Mouse (Mus musculus) heart, embryonic 13.5 days (tissue): ENCODE results near the gene Timp2. TPM values are rescaled to one million over a fixed set of nuclear protein-coding genes. Genes with fewer than 3 reads are reported as not detected.
"Not testable (repeated sequence)": the region's sequence is repeated elsewhere in the genome, so short reads cannot be mapped to it uniquely, and the experiment has no call there.

Experiments
- ATAC-seq: fragments of 200-750 bp; cut with Nextera tagmentation; 2 replicates; pipeline ENCODE4 v1.8.0; 2017; ENCODE audit warnings: moderate TSS enrichment; ENCODE audit not compliant: insufficient number of reproducible peaks, low FRiP score, low TSS enrichment; ENCODE audit errors: extremely low read depth
- H3K27ac ChIP-seq: fragments of 300-500 bp; sonication (generic); replicated peaks from 2 replicates; pipeline ENCODE4 v1.5.1; 2015; ENCODE audit warnings: moderate library complexity, mild to moderate bottlenecking, inconsistent platforms
- H3K27me3 ChIP-seq: fragments of 300-500 bp; sonication (generic); replicated peaks from 2 replicates; pipeline ENCODE4 v1.6.1; 2015; ENCODE audit warnings: mild to moderate bottlenecking, inconsistent platforms
- H3K36me3 ChIP-seq: fragments of 300-500 bp; sonication (generic); 2 replicates; pipeline ENCODE4 v1.6.1; 2015; ENCODE audit warnings: mild to moderate bottlenecking, inconsistent platforms
- H3K4me1 ChIP-seq: fragments of 300-500 bp; sonication (generic); 2 replicates; pipeline ENCODE4 v1.6.1; 2015; ENCODE audit warnings: inconsistent platforms
- H3K4me2 ChIP-seq: fragments of 300-500 bp; sonication (generic); 2 replicates; pipeline ENCODE4 v1.6.1; 2015; ENCODE audit warnings: inconsistent platforms, mild to moderate bottlenecking, moderate library complexity
- H3K4me3 ChIP-seq: fragments of 300-500 bp; sonication (generic); 2 replicates; pipeline ENCODE4 v1.5.1; 2015; ENCODE audit warnings: moderate library complexity, mild to moderate bottlenecking, inconsistent platforms
- H3K9ac ChIP-seq: fragments of 300-500 bp; sonication (generic); 2 replicates; pipeline ENCODE4 v1.6.1; 2015; ENCODE audit warnings: inconsistent platforms, mild to moderate bottlenecking, moderate library complexity
- H3K9me3 ChIP-seq: fragments of 300-500 bp; sonication (generic); 2 replicates; pipeline ENCODE4 v1.6.1; 2016; ENCODE audit warnings: inconsistent platforms
- WGBS: fragments of 180-500 bp; shearing (Covaris S2); methylation state at CpG from one replicate; pipeline ENCODE4 v1.1.7; 2015; ENCODE audit warnings: mixed read lengths; 5-methylcytosine and 5-hydroxymethylcytosine counted together
- polyA plus RNA-seq: library from polyadenylated mRNA; unstranded; fragments of >200 nt; fragmentation: Nextera tagmentation; extraction: Ambion mirVana; gene quantifications from 2 replicates; pipeline ENCODE4 v1.2.1, GENCODE M21; 2015

Timp2 gene
- polyA plus RNA-seq, 1 experiment from 2014 or later: 63.6 TPM

DNA sequence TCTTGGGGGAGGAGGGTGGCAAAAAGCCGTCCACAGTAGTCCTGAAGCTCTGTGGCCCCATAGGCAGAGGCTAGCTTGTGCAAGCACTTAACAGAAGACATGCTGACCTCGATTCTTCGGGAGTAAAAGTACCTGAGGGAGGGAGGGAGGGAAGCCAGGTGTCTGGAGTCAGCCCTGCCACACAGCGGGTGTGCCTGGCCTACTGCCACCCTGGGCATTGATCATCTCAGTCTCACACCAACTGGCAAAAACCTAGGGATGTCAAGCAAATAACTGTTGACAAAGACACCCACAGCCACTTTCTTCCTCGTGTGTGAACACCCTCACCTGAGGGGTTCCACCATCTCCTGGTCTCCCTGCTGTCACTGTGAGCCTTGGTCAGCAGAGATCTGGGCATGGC lies 38.5 kb upstream of the Timp2 start:
- Histone ChIP-seq H3K27me3 (no peaks in the 10 kb centered on the region), H3K4me3 (no peak overlapping the region), H3K9ac (no peak overlapping the region), H3K4me2 (no peak overlapping the region), H3K27ac (no peak overlapping the region), H3K9me3 (no peaks in the 10 kb centered on the region), H3K4me1 (no peaks in the 10 kb centered on the region), H3K36me3 (0 out of 2 replicates have a peak, but pooled peaks cover 4% of the 10 kb centered on the region)
- ATAC-seq: no peak
- WGBS: 50% methylated on average over 5 of the region's 5 CpGs

DNA sequence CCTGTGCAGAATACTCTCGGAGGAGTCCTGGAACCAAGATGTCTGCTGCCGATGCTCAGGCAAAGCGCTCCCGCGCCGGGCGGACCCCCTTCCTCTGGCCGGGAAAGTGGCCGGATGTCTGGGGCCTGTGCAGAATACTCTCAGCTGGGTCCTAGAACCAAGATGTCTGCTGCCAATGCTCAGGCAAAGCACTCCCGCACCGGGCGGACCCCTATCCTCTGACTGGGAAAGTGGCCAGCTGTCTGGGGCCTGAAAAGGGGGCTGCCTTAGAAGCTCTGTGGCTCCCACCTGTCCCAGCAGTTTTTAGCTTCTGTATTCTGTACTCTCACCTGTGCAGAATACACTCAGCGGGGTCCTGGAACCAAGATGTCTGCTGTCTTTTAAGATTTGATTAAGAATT lies 32.3 kb upstream of the Timp2 start:
- H3K27me3 ChIP-seq, H3K4me2 ChIP-seq, H3K36me3 ChIP-seq, H3K4me1 ChIP-seq, H3K9ac ChIP-seq, H3K27ac ChIP-seq, H3K4me3 ChIP-seq, ATAC-seq, H3K9me3 ChIP-seq: not testable (repeated sequence)
- WGBS: 87% methylated on average over 13 of the region's 13 CpGs

DNA sequence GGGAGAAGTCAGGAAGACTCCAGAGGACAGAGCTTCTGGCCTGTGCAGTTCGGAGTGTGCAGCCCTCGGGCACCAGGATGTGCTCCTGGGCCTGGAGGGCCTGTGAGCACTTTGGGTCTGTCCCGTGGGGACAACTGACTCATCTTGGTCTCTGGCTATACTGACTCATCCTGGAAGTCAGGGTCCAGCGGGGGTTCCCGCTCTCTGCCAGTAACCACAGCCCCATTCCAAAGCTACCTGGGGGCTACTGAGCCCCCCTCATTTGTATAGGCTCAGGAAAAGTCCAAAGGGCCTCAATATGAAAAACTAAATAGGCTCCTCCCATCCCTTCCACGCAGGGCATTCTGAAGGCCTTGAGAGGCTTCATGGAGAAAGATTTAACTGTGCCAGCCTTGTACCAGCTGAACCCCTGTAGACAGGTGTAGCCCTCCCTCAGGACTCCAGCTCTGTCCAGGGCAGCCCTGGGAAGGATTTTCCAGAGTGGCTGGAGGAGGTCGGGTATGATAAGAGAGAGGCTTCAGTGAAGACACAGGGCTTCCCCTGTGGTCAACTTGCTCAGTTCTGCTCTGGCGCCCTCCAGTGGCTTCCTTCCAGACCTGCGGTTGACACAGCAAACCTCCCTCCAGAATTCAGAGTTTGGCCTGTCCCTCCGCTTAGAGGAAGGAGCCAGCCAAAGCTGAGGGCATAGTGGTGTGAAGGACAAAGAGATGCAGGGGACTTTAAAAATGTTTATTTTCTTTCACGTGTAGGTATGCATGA lies 23.9 kb upstream of the Timp2 start:
- Histone ChIP-seq H3K9me3 (no peaks in the 10 kb centered on the region), H3K4me1 (peaks cover 14% of the 10 kb centered on the region), H3K36me3 (no peaks in the 10 kb centered on the region), H3K27me3 (peaks cover 5% of the 10 kb centered on the region; the same call in 1 of the 2 replicates), H3K27ac (no peak overlapping the region), H3K4me3 (no peak overlapping the region), H3K9ac (peak overlapping the region; percentile 50; the same call in 1 of the 2 replicates), H3K4me2 (no peak overlapping the region)
- ATAC-seq: no peak
- WGBS: 34% methylated on average over 11 of the region's 11 CpGs

DNA sequence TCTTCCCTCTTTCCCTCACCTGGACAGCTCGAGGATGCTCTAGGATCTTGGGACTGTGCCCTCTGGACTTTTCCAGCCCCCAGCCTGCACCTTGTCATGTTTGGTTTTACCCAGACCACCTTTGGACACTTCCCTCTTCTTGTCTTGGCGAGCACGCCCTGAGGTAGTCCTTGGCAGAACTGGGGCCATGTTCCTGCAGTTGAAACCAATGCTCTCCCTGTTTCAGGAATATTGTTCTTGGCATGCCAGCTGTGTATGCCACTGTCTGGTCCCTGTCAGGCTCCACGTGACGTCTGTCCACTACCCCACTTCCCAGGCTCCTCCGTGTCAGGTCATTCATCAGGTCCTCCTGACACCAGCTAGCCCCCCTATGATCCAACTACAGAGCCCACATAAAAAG lies 23.1 kb upstream of the Timp2 start:
- H3K4me1 ChIP-seq: peaks cover 14% of the 10 kb centered on the region
- no peak overlapping the region for H3K4me3 ChIP-seq
- no peak for ATAC-seq
- no peaks in the 10 kb centered on the region for H3K9me3 ChIP-seq
- 73% methylated on average over 6 of the region's 6 CpGs for WGBS
- peaks cover 6% of the 10 kb centered on the region; the same call in 1 of the 2 replicates for H3K27me3 ChIP-seq
- no peak overlapping the region for H3K27ac ChIP-seq
- H3K36me3 ChIP-seq: no peaks in the 10 kb centered on the region
- H3K4me2 ChIP-seq: no peak overlapping the region
- no peak overlapping the region for H3K9ac ChIP-seq

DNA sequence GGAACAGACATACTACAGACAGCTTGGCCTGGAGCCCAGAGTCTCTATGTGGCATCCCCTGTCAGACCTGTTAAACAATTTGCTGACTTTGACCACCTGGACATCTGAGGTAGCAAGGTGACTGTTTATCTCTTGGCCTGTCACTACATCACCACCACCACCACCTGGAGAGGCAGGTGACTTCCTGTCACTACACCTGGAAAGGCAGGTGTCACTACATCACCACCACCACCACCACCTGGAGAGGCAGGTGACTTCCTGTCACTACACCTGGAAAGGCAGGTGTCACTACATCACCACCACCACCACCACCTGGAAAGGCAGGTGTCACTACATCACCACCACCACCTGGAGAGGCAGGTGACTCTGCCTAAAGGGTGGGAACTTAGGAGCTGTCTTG lies 20.8 kb upstream of the Timp2 start:
- H3K4me1 ChIP-seq: peaks cover 14% of the 10 kb centered on the region
- not testable (repeated sequence) for H3K9me3 ChIP-seq, H3K9ac ChIP-seq, H3K36me3 ChIP-seq, ATAC-seq, H3K4me2 ChIP-seq, H3K4me3 ChIP-seq, H3K27me3 ChIP-seq, H3K27ac ChIP-seq

DNA sequence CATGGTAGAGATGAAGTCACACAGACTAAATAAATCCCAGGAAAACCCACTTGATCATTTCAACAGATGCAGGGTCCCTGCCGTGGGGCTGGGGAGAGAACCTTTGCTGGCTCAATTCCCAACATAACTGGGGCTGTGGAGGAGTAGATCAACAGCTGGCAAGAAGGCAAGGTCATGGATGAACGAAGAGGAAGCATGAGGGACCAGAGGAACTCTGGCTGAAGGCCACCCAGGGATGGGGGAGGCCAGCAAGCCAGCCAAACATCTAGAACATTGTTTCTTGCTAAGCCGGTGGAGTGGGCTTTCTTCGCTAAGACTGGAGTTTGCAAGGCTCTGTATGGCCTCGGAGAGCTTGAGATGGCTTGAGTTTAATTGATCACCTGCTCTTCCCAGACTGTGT lies 20.3 kb upstream of the Timp2 start:
- H3K9ac ChIP-seq: no peak overlapping the region
- no peak overlapping the region for H3K4me2 ChIP-seq
- peaks cover 14% of the 10 kb centered on the region for H3K4me1 ChIP-seq
- 65% methylated on average over 5 of the region's 5 CpGs for WGBS
- no peaks in the 10 kb centered on the region for H3K9me3 ChIP-seq
- H3K27me3 ChIP-seq: peaks cover 10% of the 10 kb centered on the region; the same call in 1 of the 2 replicates
- no peaks in the 10 kb centered on the region for H3K36me3 ChIP-seq
- no peak for ATAC-seq
- H3K4me3 ChIP-seq: no peak overlapping the region
- H3K27ac ChIP-seq: no peak overlapping the region

DNA sequence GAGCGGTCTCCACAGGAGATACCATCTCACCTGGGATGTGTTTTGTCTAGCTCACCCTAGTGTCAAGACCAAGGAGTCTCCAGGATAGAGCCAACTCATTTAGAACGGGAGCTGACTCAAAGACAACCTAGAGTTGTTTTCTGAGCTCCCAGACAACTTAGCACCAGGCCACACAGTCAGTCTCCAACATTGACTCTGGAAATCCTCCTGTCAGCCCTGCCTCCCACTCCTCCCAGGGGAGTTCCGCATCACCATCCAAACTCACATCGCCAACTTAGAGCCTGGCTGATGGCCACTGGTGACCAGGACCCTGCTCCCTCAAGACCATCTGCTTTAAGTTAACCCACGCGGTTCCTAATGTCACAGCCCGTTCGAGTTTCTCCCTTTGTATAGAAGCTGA lies 19.9 kb upstream of the Timp2 start:
- Histone ChIP-seq H3K27ac (no peak overlapping the region), H3K9me3 (no peaks in the 10 kb centered on the region), H3K4me1 (peaks cover 14% of the 10 kb centered on the region), H3K4me2 (no peak overlapping the region), H3K36me3 (no peaks in the 10 kb centered on the region), H3K9ac (no peak overlapping the region), H3K4me3 (no peak overlapping the region), H3K27me3 (peaks cover 10% of the 10 kb centered on the region; the same call in 1 of the 2 replicates)
- no peak for ATAC-seq
- WGBS: 77% methylated on average over 8 of the region's 8 CpGs

DNA sequence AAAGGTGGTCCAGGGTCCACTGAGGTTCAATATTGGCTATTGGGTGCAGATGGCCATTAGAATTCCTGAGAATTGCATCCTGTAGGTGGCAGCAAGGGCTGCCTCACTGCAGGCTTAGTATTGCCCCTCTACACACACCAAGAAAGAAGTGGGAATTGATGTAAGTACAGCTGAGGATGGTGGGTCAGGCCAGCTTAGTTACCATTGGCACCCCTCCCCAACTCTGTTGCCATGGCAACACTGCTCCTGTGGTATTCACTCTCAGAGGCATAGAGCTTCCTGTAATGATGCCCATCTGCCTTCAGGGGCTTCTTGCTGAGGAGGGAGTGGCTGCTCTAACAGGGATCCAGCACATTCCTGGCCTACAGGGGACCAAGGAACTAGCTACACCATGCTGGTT lies 19.5 kb upstream of the Timp2 start:
- ATAC-seq: no peak
- Histone ChIP-seq H3K4me3 (no peak overlapping the region), H3K4me1 (peaks cover 14% of the 10 kb centered on the region)

DNA sequence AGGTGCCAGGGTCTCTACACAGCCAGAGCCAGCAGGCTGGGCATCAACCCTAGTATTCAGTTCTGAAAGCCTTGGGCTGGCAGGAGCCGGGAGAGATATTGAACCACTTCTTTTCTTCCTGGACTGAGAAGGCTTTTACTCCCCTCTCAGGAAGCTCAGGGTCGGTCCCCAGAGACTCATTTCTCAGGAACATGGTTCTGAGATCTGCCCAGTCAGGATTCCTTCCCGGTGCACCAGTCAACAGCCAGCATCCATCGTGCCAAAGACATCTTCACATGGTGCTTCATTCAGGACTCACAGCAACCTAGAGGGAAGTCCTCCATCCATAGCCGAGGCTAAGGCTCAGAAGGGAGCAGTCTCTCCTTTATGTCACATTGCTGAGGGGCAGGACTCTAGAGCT lies 19.0 kb upstream of the Timp2 start:
- H3K9ac ChIP-seq: no peak overlapping the region
- H3K27ac ChIP-seq: no peak overlapping the region
- no peaks in the 10 kb centered on the region for H3K9me3 ChIP-seq
- H3K4me3 ChIP-seq: no peak overlapping the region
- H3K27me3 ChIP-seq: peaks cover 10% of the 10 kb centered on the region; the same call in 1 of the 2 replicates
- H3K4me2 ChIP-seq: no peak overlapping the region
- ATAC-seq: no peak
- WGBS: 51% methylated on average over 5 of the region's 5 CpGs
- no peaks in the 10 kb centered on the region for H3K36me3 ChIP-seq
- peaks cover 13% of the 10 kb centered on the region for H3K4me1 ChIP-seq

More for the DNA sequence above, 19.5 kb upstream of the Timp2 start:
- H3K36me3 ChIP-seq: no peaks in the 10 kb centered on the region
- H3K9me3 ChIP-seq: no peaks in the 10 kb centered on the region
- no peak overlapping the region for H3K9ac ChIP-seq
- no peak overlapping the region for H3K27ac ChIP-seq
- H3K4me2 ChIP-seq: no peak overlapping the region
- H3K27me3 ChIP-seq: peaks cover 10% of the 10 kb centered on the region; the same call in 1 of the 2 replicates

DNA sequence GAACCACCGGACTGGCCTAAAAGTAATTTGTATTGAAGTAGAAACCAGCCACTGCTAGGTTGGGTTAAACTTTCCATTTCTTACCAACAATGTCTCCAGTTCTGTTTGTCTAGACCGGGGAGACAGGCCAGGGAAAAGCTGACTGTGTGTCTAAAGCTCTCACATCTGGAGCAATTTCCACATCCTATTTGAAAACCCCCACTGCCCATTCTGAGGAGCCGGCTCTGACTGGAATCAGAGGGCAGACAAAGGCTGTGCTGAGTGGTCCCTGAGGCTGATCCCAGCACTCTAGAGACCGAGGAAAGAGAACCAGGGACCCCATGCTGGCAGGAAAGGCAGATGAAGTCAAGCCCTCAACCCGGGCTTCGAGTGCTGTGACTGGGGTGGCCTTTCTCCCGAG lies 17.1 kb upstream of the Timp2 start:
- Histone ChIP-seq H3K4me2 (no peak overlapping the region), H3K27ac (no peak overlapping the region), H3K4me1 (peaks cover 9% of the 10 kb centered on the region; the same call in 1 of the 2 replicates), H3K9ac (no peak overlapping the region), H3K4me3 (no peak overlapping the region), H3K27me3 (peaks cover 10% of the 10 kb centered on the region; the same call in 1 of the 2 replicates), H3K9me3 (no peaks in the 10 kb centered on the region), H3K36me3 (no peaks in the 10 kb centered on the region)
- ATAC-seq: no peak
- WGBS: 53% methylated on average over 7 of the region's 7 CpGs

DNA sequence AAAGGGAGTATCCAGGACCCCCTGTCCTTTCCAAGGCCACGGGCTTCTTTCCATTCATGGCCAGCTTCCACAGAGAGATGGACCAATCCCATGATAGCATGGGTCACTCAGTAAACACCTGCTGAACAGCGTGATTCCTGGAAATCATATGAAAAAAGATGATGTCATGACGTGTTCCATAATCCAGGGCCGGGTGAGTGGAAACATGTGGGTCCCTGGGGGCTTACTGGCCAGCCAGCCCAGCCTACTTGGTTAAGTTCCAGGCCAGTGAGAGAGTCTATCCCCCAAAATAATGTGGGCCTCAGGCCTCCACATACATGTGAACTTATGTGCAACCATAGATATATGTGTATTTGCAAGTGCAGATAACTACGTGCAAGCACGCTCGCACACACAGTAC lies 16.3 kb upstream of the Timp2 start:
- WGBS: 75% methylated on average over 7 of the region's 7 CpGs
- Histone ChIP-seq H3K36me3 (no peaks in the 10 kb centered on the region), H3K9ac (no peak overlapping the region), H3K27me3 (peaks cover 10% of the 10 kb centered on the region; the same call in 1 of the 2 replicates), H3K9me3 (no peaks in the 10 kb centered on the region), H3K4me1 (peaks cover 9% of the 10 kb centered on the region; the same call in 1 of the 2 replicates), H3K27ac (no peak overlapping the region), H3K4me2 (no peak overlapping the region), H3K4me3 (no peak overlapping the region)
- no peak for ATAC-seq

DNA sequence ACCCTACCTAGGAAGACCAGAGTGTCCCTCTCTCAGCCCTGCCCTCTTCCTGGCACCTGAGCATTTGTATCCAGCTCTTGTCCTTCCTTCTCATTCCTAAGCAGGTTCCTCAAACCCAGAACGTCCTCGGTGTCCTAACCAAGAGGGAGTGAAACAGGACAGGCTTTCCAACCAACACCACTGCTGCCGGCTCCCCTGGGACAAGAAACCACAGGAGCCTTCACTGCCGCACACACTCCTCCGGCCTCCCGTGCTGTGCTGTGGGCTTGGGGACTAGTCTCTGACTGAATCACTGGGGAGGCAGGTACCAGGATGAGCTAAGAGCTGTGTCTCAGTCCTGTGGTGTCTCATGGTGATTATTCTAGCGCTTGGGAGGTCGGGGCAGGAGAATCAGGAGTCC lies 14.1 kb upstream of the Timp2 start:
- Histone ChIP-seq H3K9me3 (no peaks in the 10 kb centered on the region), H3K36me3 (no peaks in the 10 kb centered on the region), H3K4me1 (peaks cover 20% of the 10 kb centered on the region), H3K27ac (no peak overlapping the region), H3K4me2 (no peak overlapping the region), H3K27me3 (peaks cover 8% of the 10 kb centered on the region; the same call in 1 of the 2 replicates), H3K9ac (no peak overlapping the region), H3K4me3 (no peak overlapping the region)
- 64% methylated on average over 8 of the region's 8 CpGs for WGBS
- ATAC-seq: no peak
